Mouse (Mus musculus) CD4-positive, CD25-positive, alpha-beta regulatory T cell, adult 2 months (primary cell): ENCODE results near the gene Naa40.

ENCODE experiments used
- DNase-seq: peaks from one replicate; pipeline ENCODE4 v3.0.0-alpha.2; 2012; ENCODE audit warnings: low read depth, low spot score

Gene Naa40

DNA sequence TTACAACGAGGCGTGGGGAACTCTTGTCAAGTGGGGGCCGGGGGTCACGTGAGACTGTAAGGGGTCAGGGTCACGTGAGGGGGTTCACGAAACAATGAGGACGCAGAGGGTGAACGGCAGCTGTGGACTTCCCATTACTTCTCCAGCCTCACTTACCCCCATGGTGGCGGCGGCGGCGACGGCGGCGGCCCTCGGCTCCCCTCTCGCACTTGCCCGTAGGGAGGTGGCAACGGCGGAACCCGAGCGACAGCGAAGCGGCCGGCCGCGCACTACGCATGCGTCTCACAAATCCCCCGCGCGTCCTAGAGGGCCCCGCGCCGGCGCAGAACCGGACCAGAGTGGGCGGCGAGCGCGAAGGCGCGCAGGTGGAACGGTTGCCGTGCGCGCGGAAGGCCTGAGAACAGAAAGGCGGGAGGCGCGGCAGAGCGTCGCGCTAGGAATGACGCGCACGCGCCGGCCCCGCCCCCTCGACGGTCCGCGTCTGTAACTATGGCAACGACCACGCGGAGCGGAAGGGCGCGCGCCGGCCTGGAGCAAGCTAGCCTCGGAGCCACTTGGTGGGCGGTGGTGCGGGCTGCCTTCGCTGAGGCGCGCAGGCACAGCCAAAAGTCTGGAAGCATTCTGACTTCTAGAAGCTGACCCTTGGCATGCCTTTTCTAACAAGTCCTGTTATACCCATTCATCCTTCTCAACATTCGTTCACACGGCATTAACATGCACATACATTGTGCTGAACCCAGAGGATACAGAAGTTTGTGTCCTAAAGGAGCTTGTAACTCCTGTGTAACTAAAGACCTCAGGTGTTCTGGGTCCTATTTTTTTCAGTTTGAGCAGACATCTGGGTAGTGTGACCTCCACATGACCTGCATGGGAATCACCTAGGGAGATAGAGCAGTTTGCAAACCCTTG is at the start of gene Naa40:
TSS of gene Naa40 (minus strand) at position 402 of the 909 bp plus-strand sequence.
- DNase-seq: peak; percentile 98

GRCm38 (mm10) chr19:7289767-7290166 is 48.8 kb upstream of the Naa40 start:
- DNase-seq: no peak

DNA sequence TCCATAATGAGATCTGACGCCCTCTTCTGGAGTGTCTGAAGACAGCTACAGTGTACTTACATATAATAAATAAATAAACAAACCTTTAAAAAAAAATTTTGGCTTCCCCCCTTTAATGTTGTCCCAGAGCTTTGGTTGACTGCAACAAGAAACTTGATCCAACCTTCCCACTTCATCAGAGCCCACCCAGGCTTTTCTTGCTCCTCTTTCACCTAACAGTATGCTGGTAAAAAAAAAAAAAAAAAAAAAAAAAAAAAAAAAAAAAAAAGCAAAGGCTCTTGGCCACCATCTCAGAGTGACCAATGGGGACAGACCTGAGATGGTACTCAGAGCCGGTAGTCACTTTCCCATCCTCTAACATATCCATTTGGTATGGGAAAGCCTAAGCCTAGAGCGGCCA is 47.3 kb upstream of the Naa40 start:
- no peak for DNase-seq

DNA sequence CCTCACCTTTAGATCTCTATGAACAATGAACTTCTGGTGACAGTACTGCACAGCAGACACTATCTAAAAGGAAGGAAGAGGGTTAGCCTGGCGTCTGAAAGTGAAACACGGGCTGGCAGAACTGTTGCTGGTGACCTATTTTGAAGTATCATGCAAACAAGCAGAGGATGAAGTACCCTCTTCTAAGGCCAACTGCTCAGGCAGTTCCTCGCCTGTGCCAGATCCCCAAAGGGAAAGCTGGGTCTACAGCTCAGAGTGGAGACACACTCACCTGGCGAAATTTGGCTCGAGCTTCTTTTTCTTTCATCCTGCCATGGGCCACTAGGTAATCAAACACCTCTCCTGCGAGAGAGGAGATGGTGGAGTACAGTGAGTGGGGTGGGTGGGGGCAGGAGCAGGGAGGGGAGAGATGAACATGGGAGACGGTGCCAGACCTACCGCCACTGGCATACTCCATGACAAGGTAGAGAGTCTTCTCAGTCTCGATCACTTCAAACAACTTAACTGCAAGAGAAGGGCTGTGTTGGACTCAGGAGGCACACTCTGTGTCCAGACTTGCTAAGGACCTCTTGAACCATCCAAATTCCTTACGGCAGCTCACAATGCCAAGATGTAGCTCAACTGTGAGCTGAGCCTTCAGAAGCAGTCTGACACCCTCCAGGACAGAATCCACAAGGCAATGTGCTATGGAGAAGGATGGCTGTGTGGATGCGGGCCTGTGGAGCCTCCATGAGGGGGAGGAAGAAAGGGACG is 45.8 kb upstream of the Naa40 start:
- no peak for DNase-seq

DNA sequence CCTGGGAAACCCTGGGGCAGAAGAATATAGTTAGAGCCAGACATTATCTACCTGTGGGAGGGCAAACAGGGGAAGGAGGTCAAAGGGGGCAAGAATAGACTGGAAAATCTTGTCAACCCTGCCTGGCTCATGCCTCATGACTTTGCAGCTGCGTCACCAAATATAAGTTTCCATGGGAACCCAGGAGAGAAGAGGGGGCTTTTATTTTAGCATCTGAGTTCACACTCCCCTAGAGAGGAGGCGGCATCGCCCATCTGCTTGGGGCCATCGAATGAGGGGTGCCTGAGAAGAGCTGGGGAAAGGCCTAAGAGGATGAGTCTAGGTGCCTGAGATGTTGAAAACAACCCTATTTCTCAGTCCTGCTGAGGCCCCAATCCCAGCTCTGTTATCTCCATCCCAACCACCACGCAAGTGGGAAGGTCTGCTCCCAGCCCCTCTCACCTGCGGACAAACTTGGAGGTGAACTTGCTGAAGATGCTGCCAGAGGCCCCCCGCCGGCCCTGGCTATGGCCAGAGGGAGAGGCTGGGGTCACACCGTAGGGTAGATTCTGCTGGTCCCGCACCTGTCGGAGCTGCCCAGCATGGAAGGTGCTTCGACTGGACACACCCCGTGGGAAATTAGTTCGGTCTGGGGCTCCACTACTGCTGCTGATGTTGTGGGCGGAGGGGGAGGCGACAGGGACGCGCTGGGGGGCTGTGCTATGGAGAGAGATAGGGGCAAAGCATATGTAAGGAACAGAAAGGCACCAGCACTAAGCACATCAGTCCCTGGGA is 39.8 kb upstream of the Naa40 start:
- no peak for DNase-seq

DNA sequence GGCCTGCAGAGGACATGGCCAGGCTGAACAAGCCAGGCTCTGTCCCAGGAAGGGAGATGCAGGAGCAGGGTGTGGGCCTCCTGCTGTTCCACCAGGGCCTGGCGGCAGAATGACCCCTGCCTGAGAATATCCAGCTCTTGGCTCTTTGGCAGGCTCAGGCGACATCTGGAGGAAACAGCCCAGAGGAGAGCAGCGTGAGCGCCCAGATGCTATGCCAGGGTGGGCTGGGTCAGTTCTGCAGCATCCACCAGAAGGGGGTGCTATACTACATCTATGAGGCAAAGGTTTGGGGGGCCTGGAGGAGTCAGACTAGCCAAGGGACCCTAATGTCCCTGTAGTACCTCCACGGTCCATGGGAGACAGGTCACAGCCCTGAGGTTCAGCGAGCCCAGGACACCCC is 38.1 kb upstream of the Naa40 start:
- DNase-seq: peak; percentile 64

DNA sequence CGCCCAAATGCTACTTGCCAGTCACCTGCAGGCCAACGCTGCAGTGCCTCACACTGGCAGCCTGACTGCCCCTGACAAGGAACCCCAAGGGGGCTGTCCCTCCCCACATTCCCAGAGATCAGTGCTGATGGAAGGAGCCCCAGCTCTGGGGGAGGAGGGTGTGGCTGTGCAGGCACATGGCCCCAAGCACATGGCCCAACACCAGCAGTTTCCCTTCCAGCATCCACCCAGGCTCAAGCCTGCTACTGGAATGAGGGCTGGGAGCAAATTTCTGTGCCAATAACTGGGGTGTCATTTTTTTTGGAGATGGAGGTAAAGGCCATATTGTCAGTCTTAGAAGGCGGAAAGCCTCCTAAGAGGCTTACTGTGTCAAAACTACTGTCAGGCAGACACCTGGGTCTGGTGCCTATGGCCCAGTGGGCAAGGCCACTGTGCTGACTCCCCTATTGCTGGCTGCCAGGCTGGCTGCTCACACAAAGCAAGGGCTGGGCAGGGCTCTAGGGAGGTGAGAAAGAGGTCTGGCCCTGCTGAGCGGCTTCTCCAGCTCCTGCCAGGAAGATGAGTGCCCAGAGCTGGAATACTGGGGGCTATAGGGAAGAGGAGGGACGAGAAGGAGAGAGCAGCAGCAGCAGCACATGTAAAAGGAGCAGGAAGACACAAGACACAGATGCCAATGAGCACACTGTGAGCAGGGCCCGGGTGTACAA is 37.4 kb upstream of the Naa40 start:
- DNase-seq: no peak

GRCm38 (mm10) chr19:7276796-7277195 is 35.8 kb upstream of the Naa40 start:
- DNase-seq: no peak

DNA sequence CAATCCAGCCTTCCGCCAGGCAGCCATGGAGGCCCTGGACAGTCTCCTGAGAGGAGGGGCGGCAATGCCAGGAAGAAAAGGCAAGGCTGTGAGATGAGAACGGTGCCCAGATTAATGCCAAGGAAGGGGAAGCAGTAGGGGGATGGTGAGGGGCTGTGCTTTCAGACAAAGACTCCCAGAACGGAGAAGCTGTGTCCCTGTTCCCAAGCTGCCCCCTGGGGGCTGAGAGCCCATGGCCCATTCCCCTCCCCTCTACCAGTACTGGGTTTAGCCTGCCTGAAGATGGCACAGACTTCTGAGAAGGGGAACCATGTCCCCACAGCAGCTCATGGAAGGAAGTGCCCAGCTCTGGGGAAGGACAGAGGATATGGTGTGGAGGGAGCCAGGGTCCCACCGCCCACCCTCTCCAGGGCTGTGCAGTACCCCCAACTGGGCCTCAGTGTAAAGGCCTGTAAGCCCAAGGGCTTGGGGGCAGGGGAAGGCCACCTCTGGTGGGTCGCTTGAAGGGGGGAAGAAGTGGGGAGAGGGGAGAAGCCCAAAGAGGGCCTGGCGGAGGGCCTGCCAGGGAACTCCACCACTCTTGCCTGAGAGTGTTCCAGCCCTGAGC is 35.2 kb upstream of the Naa40 start:
- no peak for DNase-seq

DNA sequence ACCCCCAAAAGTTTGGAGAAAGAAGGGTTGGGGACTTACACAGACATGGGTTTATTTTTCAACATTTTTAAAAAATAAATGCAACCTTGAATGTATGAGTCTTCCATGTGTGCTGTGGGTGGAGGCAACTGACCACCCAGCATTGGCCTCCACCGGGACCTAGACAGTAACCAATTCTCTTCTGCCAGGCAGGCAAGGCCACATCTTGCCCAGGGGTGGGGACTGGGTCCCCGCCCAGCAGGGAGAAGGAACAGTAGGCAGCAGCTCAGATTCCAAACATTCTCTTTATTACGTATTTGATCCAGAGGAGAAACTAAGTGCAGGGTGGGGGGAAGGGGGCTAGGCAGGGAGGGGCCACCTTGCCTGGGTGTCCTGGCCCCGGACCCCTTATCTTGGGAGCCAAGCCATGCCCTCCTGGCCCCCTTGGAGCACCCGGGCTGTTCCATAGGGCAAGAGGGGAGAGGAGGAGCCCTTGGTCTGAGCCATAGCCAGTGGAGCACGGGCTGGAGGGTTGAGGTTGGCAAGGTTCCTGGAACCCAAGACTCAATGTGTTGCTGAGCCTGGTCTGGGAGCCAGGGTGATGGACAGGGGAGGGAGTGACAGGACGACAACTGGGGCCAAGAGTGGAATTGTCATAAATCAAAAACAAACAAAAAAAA is 34.3 kb upstream of the Naa40 start:
- DNase-seq: no peak

DNA sequence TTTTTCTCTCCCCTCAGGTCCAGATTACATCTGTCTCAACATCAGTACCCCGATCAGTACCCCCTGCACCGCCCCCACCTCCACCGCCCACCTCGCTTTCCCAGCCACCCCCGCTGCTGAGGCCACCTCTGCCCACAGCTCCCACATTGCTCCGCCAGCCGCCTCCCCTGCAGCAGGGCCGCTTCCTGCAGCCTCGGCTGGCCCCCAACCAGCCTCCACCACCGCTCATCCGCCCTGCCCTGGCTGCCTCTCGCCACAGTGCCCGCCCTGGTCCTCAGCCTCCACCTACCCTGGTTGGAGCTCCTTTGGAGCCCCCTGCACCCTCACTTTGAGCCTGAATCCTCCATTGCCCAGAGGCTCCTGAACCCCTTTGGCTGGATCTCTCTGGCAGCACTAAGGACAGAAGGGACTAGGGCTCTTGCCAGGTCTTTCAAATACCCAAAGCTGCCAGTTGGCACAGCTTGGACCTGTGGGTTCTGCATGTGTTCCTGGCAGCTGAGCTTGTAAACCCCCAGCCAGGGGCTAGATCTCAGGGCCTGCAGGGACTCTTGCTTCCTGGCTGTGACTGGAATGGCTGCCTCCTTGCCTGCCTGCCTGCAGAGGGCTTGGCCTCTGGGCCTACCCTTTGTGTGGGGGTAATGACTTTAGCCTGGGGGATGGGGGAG is 33.5 kb upstream of the Naa40 start:
- DNase-seq: no peak

DNA sequence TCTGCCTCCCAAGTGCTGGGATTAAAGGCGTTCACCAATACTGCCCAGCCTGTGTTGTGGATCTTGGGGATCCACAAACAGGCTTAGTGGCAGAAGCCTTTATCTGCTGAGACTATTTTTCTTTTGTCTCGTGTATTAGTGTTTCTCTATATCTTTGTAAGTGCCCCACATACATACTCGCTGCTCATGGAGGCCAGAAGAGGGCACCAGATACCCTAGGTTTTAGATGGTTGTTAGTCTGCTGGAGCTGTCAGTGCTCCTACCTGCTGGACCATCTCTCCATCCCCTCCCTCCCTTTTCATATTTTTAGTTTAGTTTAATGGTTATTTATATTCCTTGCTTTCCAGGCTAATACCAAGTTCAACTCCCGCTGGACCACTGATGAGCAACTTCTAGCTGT is 32.5 kb upstream of the Naa40 start:
- peak; percentile 52 for DNase-seq

GRCm38 (mm10) chr19:7269290-7270044 is 28.5 kb upstream of the Naa40 start:
- DNase-seq: no peak

GRCm38 (mm10) chr19:7268722-7269090 is 27.7 kb upstream of the Naa40 start:
- DNase-seq: peak; percentile 80

- peak; percentile 88 for DNase-seq
These were observed 27.1 kb upstream of the Naa40 start for GRCm38 (mm10) chr19:7267781-7268721.

DNA sequence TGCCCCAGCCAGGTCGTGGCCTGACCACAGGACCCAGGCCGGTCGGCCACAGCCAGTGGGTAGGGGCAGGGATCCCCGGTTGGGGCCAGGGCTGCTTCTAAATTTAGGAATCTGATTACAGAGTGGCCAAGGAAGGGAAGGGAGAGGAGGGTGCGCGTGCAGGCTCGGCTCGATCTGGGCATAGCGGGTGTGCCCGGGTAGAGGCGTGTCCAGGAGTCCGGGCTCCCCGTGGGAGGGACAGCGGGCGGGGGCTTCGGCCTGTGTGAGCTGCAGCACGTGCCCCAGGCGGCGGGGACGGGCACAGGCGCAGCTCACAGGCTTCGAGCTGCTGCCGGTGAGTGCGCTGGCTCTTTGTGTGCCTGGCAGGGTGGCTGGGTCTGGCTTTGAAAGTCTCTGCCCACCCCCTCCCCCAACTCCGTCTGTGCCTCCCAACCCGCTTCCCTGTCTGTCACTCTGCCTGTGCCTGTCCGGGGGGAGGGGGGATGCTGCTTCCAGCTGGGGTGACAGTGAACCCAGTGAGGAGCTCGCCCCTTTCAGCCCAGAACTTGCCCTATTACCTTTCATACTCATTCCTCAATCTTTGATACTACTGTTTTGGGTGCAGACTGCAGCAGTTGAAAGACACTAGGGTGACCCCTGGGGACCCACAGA is 26.2 kb upstream of the Naa40 start, which contains the start of gene Rcor2:
TSS of gene Rcor2 (plus strand) at position 235 of the 651 bp plus-strand sequence.
- peak; percentile 53 for DNase-seq

DNA sequence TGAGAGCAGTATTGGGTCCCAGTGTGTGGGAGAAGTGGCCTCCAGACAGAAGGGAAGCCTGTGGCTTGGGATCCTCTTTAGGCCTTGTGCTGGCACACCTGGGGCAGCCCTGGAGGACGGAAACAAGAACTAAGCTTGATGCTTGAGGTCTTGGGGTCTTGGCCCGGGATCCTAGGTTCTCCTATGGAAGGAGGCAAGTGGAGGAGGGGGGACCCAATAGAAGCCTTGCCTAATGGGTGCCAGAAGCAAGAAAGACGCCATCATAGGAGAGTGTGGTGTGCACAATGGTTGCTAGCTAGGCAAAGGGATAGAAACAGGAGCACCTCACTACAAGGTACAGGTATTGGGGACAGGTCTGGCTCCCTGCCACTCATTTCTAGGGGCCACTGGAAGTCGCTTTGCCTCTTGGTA is 25.4 kb upstream of the Naa40 start:
- no peak for DNase-seq
